Mouse (Mus musculus) hindbrain, embryonic 12.5 days (tissue): Measurements from ENCODE around the gene Foxl2. TPM values are rescaled to one million over a fixed set of nuclear protein-coding genes. Genes with fewer than 3 reads are reported as not detected.

Source experiments
- ATAC-seq: fragments of 200-750 bp; cut with Nextera tagmentation; 2 replicates; pipeline ENCODE4 v1.8.0; 2017; ENCODE audit warnings: moderate TSS enrichment; ENCODE audit not compliant: low FRiP score
- H3K27ac ChIP-seq: fragments of 300-500 bp; sonication (generic); 2 replicates; pipeline ENCODE4 v1.5.1; 2016; ENCODE audit warnings: mild to moderate bottlenecking
- H3K27me3 ChIP-seq: fragments of 300-500 bp; sonication (generic); 2 replicates; pipeline ENCODE4 v1.6.1; 2016; ENCODE audit warnings: mild to moderate bottlenecking
- H3K36me3 ChIP-seq: fragments of 300-500 bp; sonication (generic); 2 replicates; pipeline ENCODE4 v1.6.1; 2016; ENCODE audit warnings: mild to moderate bottlenecking
- H3K4me1 ChIP-seq: fragments of 300-500 bp; sonication (generic); 2 replicates; pipeline ENCODE4 v1.6.1; 2016
- H3K4me2 ChIP-seq: fragments of 300-500 bp; sonication (generic); replicated peaks from 2 replicates; pipeline ENCODE4 v1.6.1; 2016; ENCODE audit warnings: mild to moderate bottlenecking
- H3K4me3 ChIP-seq: fragments of 300-500 bp; sonication (generic); 2 replicates; pipeline ENCODE4 v1.5.1; 2016; ENCODE audit warnings: mild to moderate bottlenecking
- H3K9ac ChIP-seq: fragments of 300-500 bp; sonication (generic); 2 replicates; pipeline ENCODE4 v1.6.1; 2016; ENCODE audit warnings: mild to moderate bottlenecking, moderate library complexity
- H3K9me3 ChIP-seq: fragments of 300-500 bp; sonication (generic); replicated peaks from 2 replicates; pipeline ENCODE4 v1.6.1; 2016; ENCODE audit warnings: mild to moderate bottlenecking
- WGBS: fragments of 180-500 bp; shearing (Covaris S2); methylation state at CpG from one replicate; pipeline ENCODE4 v1.1.7; 2016; 5-methylcytosine and 5-hydroxymethylcytosine counted together
- polyA plus RNA-seq: library from polyadenylated mRNA; unstranded; fragments of >200 nt; fragmentation: Nextera tagmentation; extraction: Ambion mirVana; gene quantifications from 2 replicates; pipeline ENCODE4 v1.2.1, GENCODE M21; 2016

The Foxl2 gene
- polyA plus RNA-seq, 1 experiment from 2014 or later: 1.6 TPM

- Histone ChIP-seq H3K4me2 (peak overlapping the region; percentile 75), H3K9ac (no peak overlapping the region), H3K4me1 (peaks cover 31% of the 10 kb centered on the region), H3K36me3 (no peaks in the 10 kb centered on the region), H3K27me3 (peaks cover 86% of the 10 kb centered on the region), H3K9me3 (no peaks in the 10 kb centered on the region), H3K4me3 (peak overlapping the region; percentile 40), H3K27ac (no peak overlapping the region)
- no peak for ATAC-seq
- WGBS: 1% methylated on average over 33 of the region's 33 CpGs
Observed at GRCm38 (mm10) chr9:98954391-98955102, 541 bp upstream of the Foxl2 start.

GRCm38 (mm10) chr9:98955716-98956224 is 682 bp downstream of the Foxl2 start:
- Histone ChIP-seq H3K4me2 (peak overlapping the region; percentile 75), H3K9ac (peak overlapping the region; percentile 59), H3K27ac (peak overlapping the region; percentile 30; the same call in 1 of the 2 replicates), H3K9me3 (no peaks in the 10 kb centered on the region), H3K4me3 (peak overlapping the region; percentile 40), H3K27me3 (peaks cover 90% of the 10 kb centered on the region), H3K4me1 (peaks cover 31% of the 10 kb centered on the region), H3K36me3 (no peaks in the 10 kb centered on the region)
- peak; percentile 30 for ATAC-seq
- under 1% methylated on average over 60 of the region's 60 CpGs for WGBS

- Histone ChIP-seq H3K9ac (peak overlapping the region; percentile 54), H3K27ac (0 out of 2 replicates have a peak overlapping the region, but pooled peaks have one; percentile 30), H3K27me3 (peaks cover 90% of the 10 kb centered on the region), H3K9me3 (no peaks in the 10 kb centered on the region), H3K4me2 (peak overlapping the region; percentile 75), H3K4me1 (peaks cover 31% of the 10 kb centered on the region), H3K4me3 (peak overlapping the region; percentile 40), H3K36me3 (no peaks in the 10 kb centered on the region)
- WGBS: under 1% methylated on average over 78 of the region's 80 CpGs
- peak; percentile 42 for ATAC-seq
Observed at GRCm38 (mm10) chr9:98956591-98957381, 1.7 kb downstream of the Foxl2 start.

- Histone ChIP-seq H3K27me3 (peaks cover 90% of the 10 kb centered on the region), H3K9ac (no peak overlapping the region), H3K4me3 (peak overlapping the region; percentile 1; the same call in 1 of the 2 replicates), H3K4me1 (peaks cover 26% of the 10 kb centered on the region), H3K27ac (no peak overlapping the region), H3K9me3 (no peaks in the 10 kb centered on the region), H3K4me2 (no peak overlapping the region), H3K36me3 (no peaks in the 10 kb centered on the region)
- under 1% methylated on average over 23 of the region's 23 CpGs for WGBS
- no peak for ATAC-seq
Observed at GRCm38 (mm10) chr9:98957751-98958351, 2.8 kb downstream of the Foxl2 start.

GRCm38 (mm10) chr9:98958628-98959027 is 3.5 kb downstream of the Foxl2 start:
- H3K4me1 ChIP-seq: peaks cover 26% of the 10 kb centered on the region
- no peak for ATAC-seq
- H3K27ac ChIP-seq: no peak overlapping the region
- H3K27me3 ChIP-seq: peaks cover 90% of the 10 kb centered on the region
- WGBS: 6% methylated on average over 6 of the region's 6 CpGs
- H3K36me3 ChIP-seq: no peaks in the 10 kb centered on the region
- H3K4me3 ChIP-seq: no peak overlapping the region
- H3K4me2 ChIP-seq: no peak overlapping the region
- no peak overlapping the region for H3K9ac ChIP-seq
- no peaks in the 10 kb centered on the region for H3K9me3 ChIP-seq

- H3K9me3 ChIP-seq: no peaks in the 10 kb centered on the region
- H3K36me3 ChIP-seq: no peaks in the 10 kb centered on the region
- H3K9ac ChIP-seq: no peak overlapping the region
- WGBS: 29% methylated on average over 3 of the region's 3 CpGs
- no peak for ATAC-seq
- H3K27ac ChIP-seq: no peak overlapping the region
- peaks cover 24% of the 10 kb centered on the region for H3K4me1 ChIP-seq
- H3K4me3 ChIP-seq: no peak overlapping the region
- H3K4me2 ChIP-seq: no peak overlapping the region
- H3K27me3 ChIP-seq: peaks cover 90% of the 10 kb centered on the region
Observed at GRCm38 (mm10) chr9:98959851-98960250, 4.8 kb downstream of the Foxl2 start.

- H3K9ac ChIP-seq: no peak overlapping the region
- ATAC-seq: no peak
- WGBS: 18% methylated on average over 5 of the region's 5 CpGs
- H3K9me3 ChIP-seq: no peaks in the 10 kb centered on the region
- no peaks in the 10 kb centered on the region for H3K36me3 ChIP-seq
- H3K27ac ChIP-seq: no peak overlapping the region
- H3K27me3 ChIP-seq: peaks cover 90% of the 10 kb centered on the region
- no peak overlapping the region for H3K4me3 ChIP-seq
- H3K4me2 ChIP-seq: no peak overlapping the region
- peaks cover 19% of the 10 kb centered on the region for H3K4me1 ChIP-seq
Observed at GRCm38 (mm10) chr9:98960348-98960747, 5.3 kb downstream of the Foxl2 start.

GRCm38 (mm10) chr9:98961591-98962477 is 6.7 kb downstream of the Foxl2 start:
- no peak overlapping the region for H3K9ac ChIP-seq
- no peaks in the 10 kb centered on the region for H3K36me3 ChIP-seq
- H3K4me1 ChIP-seq: peaks cover 4% of the 10 kb centered on the region
- peaks cover 89% of the 10 kb centered on the region for H3K27me3 ChIP-seq
- no peak for ATAC-seq
- 6% methylated on average over 22 of the region's 22 CpGs for WGBS
- no peak overlapping the region for H3K4me3 ChIP-seq
- H3K4me2 ChIP-seq: no peak overlapping the region
- H3K27ac ChIP-seq: no peak overlapping the region
- no peaks in the 10 kb centered on the region for H3K9me3 ChIP-seq

GRCm38 (mm10) chr9:98962478-98963142 is 7.5 kb downstream of the Foxl2 start:
- Histone ChIP-seq H3K36me3 (no peaks in the 10 kb centered on the region), H3K27ac (no peak overlapping the region), H3K9ac (no peak overlapping the region), H3K9me3 (no peaks in the 10 kb centered on the region), H3K4me3 (no peak overlapping the region), H3K27me3 (peaks cover 92% of the 10 kb centered on the region), H3K4me1 (no peaks in the 10 kb centered on the region; the same call in 1 of the 2 replicates), H3K4me2 (no peak overlapping the region)
- WGBS: under 1% methylated on average over 20 of the region's 20 CpGs
- ATAC-seq: no peak

GRCm38 (mm10) chr9:98963661-98964060 is 8.6 kb downstream of the Foxl2 start:
- Histone ChIP-seq H3K4me3 (no peak overlapping the region), H3K36me3 (no peaks in the 10 kb centered on the region), H3K4me1 (no peaks in the 10 kb centered on the region; the same call in 1 of the 2 replicates), H3K4me2 (no peak overlapping the region), H3K9me3 (no peaks in the 10 kb centered on the region), H3K27ac (no peak overlapping the region), H3K9ac (no peak overlapping the region), H3K27me3 (peaks cover 97% of the 10 kb centered on the region)
- ATAC-seq: no peak
- WGBS: 5% methylated on average over 18 of the region's 18 CpGs

- no peak overlapping the region for H3K4me2 ChIP-seq
- no peak for ATAC-seq
Observed at GRCm38 (mm10) chr9:98965084-98965483, 10.0 kb downstream of the Foxl2 start.

More at GRCm38 (mm10) chr9:98965084-98965483, 10.0 kb downstream of the Foxl2 start:
- H3K9ac ChIP-seq: no peak overlapping the region
- no peak overlapping the region for H3K4me3 ChIP-seq
- H3K36me3 ChIP-seq: no peaks in the 10 kb centered on the region
- H3K4me1 ChIP-seq: no peaks in the 10 kb centered on the region; the same call in 1 of the 2 replicates
- peaks cover 97% of the 10 kb centered on the region for H3K27me3 ChIP-seq
- no peaks in the 10 kb centered on the region for H3K9me3 ChIP-seq
- 2% methylated on average over 18 of the region's 18 CpGs for WGBS
- H3K27ac ChIP-seq: no peak overlapping the region
